Mouse (Mus musculus) embryonic facial prominence, embryonic 15.5 days (tissue): ENCODE measurements at regions not wholly inside any gene's neighbourhood (a gene's known extent, or its start where the extent isn't known, plus 50 kb on each side); places are given as distances from the start of the nearest gene placed in this dataset.

Source experiments
- ATAC-seq: fragments of 200-750 bp; cut with Nextera tagmentation; 2 replicates; pipeline ENCODE4 v1.8.0; 2017; ENCODE audit warnings: low read depth, moderate TSS enrichment; ENCODE audit not compliant: insufficient number of reproducible peaks, low FRiP score, low TSS enrichment
- H3K27ac ChIP-seq: fragments of 300-500 bp; sonication (generic); replicated peaks from 2 replicates; pipeline ENCODE4 v1.5.1; 2015; ENCODE audit warnings: mild to moderate bottlenecking, inconsistent platforms
- H3K27me3 ChIP-seq: fragments of 300-500 bp; sonication (generic); 2 replicates; pipeline ENCODE4 v1.6.1; 2015; ENCODE audit warnings: inconsistent platforms
- H3K36me3 ChIP-seq: fragments of 300-500 bp; sonication (generic); 2 replicates; pipeline ENCODE4 v1.6.1; 2015; ENCODE audit warnings: mild to moderate bottlenecking, inconsistent platforms
- H3K4me1 ChIP-seq: fragments of 300-500 bp; sonication (generic); 2 replicates; pipeline ENCODE4 v1.6.1; 2015; ENCODE audit warnings: inconsistent platforms
- H3K4me2 ChIP-seq: fragments of 300-500 bp; sonication (generic); replicated peaks from 2 replicates; pipeline ENCODE4 v1.6.1; 2015; ENCODE audit warnings: mild to moderate bottlenecking, inconsistent platforms
- H3K4me3 ChIP-seq: fragments of 300-500 bp; sonication (generic); replicated peaks from 2 replicates; pipeline ENCODE4 v1.5.1; 2015; ENCODE audit warnings: mild to moderate bottlenecking, inconsistent platforms
- H3K9ac ChIP-seq: fragments of 300-500 bp; sonication (generic); 2 replicates; pipeline ENCODE4 v1.6.1; 2015; ENCODE audit warnings: inconsistent platforms
- H3K9me3 ChIP-seq: fragments of 300-500 bp; sonication (generic); replicated peaks from 2 replicates; pipeline ENCODE4 v1.6.1; 2016; ENCODE audit warnings: inconsistent platforms
- WGBS: fragments of 180-500 bp; shearing (Covaris S2); methylation state at CpG from one replicate; pipeline ENCODE4 v1.1.7; 2015; 5-methylcytosine and 5-hydroxymethylcytosine counted together

DNA sequence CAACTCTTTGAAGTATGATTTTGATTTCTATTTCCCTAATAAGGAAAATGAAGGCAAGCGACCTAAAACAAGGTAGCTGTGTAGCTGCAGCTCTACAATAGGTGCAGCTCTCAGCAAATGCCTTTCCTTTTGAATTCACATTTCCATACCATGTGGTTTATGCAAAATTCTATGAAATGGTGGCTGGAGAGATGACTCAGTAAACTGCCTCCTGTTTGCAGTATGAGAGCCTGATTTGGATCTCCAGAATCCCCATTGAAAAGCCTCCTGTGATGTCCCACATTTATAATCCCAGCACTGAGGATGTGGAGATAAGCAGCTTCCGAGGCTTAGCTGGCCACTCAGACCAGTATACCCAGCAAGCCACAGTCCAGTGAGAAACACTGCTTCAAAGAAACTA, 59.6 kb downstream of the Npy1r start:
- Histone ChIP-seq H3K27ac (no peak overlapping the region), H3K4me1 (no peaks in the 10 kb centered on the region), H3K4me3 (no peak overlapping the region), H3K27me3 (no peaks in the 10 kb centered on the region), H3K4me2 (no peak overlapping the region), H3K9ac (no peak overlapping the region), H3K36me3 (no peaks in the 10 kb centered on the region), H3K9me3 (no peaks in the 10 kb centered on the region)
- WGBS: 77% methylated on average over 2 of the region's 2 CpGs
- ATAC-seq: no peak

DNA sequence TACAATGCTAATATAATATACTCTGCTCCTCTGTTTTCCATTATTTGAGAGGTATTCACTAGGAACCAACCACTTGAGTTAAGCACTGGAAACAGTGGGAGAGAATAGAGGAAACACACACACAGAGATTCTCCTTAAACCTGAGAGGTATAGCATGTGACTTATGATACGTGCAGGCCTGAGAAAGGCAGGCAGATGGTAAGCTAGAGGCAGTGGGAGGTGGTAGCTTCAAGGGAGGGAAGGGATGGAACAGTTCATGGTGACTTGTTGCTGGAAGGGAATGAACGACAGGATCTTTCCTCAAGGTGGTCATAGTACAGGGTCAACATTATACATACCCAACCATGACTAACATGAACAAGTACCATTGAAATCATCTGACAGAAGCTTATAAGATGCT, 60.8 kb downstream of the Npy1r start:
- no peak overlapping the region for H3K4me2 ChIP-seq
- WGBS: 68% methylated on average over 2 of the region's 2 CpGs
- no peak overlapping the region for H3K27ac ChIP-seq
- ATAC-seq: no peak
- no peaks in the 10 kb centered on the region for H3K27me3 ChIP-seq
- H3K9me3 ChIP-seq: no peaks in the 10 kb centered on the region
- no peak overlapping the region for H3K4me3 ChIP-seq
- H3K9ac ChIP-seq: no peak overlapping the region
- H3K4me1 ChIP-seq: no peaks in the 10 kb centered on the region
- no peaks in the 10 kb centered on the region for H3K36me3 ChIP-seq

DNA sequence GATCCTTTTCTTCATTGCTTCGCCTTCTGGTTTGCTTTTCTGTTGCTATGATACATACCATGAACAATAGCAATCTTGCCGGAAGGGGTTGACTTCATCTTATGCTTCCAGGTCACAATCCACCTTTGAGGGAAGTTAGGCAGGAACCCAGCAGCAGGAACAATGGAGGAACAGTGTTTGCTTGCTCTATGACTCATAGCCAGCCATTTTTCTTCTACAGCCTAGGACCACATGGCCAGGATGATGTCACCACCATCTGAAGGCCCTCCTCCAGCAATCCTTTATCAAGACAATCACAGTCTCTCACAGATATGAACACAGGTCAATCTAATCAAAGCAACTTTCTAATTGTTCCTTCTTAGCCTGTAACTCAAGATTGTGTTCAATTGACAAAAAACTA, 61.5 kb downstream of the Npy1r start:
- Histone ChIP-seq H3K36me3 (no peaks in the 10 kb centered on the region), H3K27me3 (no peaks in the 10 kb centered on the region), H3K27ac (no peak overlapping the region), H3K4me2 (no peak overlapping the region), H3K4me1 (no peaks in the 10 kb centered on the region), H3K9me3 (no peaks in the 10 kb centered on the region), H3K4me3 (no peak overlapping the region), H3K9ac (no peak overlapping the region)
- no peak for ATAC-seq
- WGBS: 82% methylated on average over 2 of the region's 2 CpGs

DNA sequence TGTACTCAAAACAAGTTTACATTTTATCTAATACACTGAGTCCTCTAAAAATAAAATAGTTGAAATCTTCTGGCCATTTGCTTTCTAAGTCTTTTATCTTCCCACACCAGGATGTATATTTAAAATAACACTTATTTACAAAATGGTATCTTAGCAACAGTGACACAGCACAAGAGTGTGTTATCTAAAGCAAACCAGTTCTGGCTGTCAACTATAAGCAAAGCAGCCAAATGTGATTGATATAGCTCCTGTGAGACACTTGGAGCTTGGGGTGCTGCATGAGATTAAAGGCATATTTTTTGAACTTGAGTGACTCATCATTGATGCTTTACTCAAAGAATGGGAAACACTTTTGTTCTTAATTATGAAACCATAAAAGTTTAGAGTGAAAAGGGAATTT, 62.7 kb downstream of the Npy1r start:
- Histone ChIP-seq H3K27ac (no peak overlapping the region), H3K9me3 (no peaks in the 10 kb centered on the region), H3K9ac (no peak overlapping the region), H3K36me3 (no peaks in the 10 kb centered on the region), H3K4me3 (no peak overlapping the region), H3K4me1 (no peaks in the 10 kb centered on the region), H3K27me3 (no peaks in the 10 kb centered on the region), H3K4me2 (no peak overlapping the region)
- no peak for ATAC-seq

DNA sequence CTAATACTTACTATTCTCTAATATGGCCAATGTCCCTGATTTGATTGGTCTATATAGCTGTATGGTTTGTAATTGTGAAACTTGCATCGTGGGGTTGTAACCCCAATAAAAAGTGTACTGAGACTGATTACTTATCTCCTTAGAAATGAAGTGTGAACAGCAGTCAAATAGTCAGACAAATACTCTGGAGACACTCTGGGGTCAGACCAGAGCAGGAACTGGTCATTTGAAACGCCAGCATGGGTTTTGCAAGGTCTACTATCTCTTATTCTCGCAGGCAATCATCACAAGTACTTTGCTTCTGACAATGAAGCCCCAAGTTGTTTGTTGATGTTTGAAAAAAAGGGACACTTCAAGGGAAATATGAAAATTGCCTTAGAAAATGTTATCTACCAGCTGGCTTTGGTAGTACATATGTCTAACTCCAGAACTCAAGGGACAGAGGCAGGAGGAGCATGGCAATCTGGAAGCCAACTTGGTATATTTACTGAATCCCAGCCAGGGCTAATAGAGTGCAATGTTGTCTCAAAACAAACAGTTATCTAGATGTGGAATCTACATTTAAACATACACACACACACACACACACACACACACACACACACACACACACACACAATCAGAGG, 64.1 kb downstream of the Npy1r start:
- WGBS: 67% methylated on average over 3 of the region's 3 CpGs
- H3K27me3 ChIP-seq: no peaks in the 10 kb centered on the region
- no peak overlapping the region for H3K27ac ChIP-seq
- no peaks in the 10 kb centered on the region for H3K9me3 ChIP-seq
- no peak overlapping the region for H3K4me2 ChIP-seq
- no peak for ATAC-seq
- no peak overlapping the region for H3K9ac ChIP-seq
- H3K36me3 ChIP-seq: no peaks in the 10 kb centered on the region
- H3K4me1 ChIP-seq: no peaks in the 10 kb centered on the region
- H3K4me3 ChIP-seq: no peak overlapping the region

DNA sequence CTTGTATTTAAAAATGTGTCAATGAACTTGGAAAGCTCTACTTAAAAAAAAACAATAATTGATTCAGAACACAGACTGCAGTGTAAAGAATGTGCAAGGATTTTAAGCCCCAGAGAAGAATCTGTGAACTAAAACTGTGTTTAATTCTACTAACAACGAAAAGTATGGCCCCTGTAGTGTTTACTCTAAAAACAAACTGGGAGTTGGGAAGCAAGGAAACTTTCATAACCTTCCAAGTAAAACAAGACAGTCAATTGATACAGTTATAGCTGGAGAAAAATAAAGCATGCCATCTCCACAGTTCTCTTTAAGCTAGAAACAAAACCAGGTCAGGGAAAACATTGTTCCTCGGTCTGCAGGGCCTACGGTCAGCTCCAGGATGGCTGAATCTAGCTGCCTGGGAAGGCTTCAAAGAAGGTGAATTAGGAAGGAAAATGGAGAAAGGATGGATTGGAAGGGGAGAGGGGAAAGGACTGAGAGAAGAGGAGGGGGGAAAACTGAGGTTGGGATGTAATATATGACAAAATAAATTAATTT, 68.1 kb downstream of the Npy1r start:
- Histone ChIP-seq H3K4me3 (no peak overlapping the region), H3K4me1 (no peaks in the 10 kb centered on the region), H3K4me2 (no peak overlapping the region), H3K9me3 (no peaks in the 10 kb centered on the region), H3K36me3 (no peaks in the 10 kb centered on the region), H3K9ac (no peak overlapping the region), H3K27ac (no peak overlapping the region), H3K27me3 (no peaks in the 10 kb centered on the region)
- WGBS: 52% methylated on average over 3 of the region's 3 CpGs
- no peak for ATAC-seq

DNA sequence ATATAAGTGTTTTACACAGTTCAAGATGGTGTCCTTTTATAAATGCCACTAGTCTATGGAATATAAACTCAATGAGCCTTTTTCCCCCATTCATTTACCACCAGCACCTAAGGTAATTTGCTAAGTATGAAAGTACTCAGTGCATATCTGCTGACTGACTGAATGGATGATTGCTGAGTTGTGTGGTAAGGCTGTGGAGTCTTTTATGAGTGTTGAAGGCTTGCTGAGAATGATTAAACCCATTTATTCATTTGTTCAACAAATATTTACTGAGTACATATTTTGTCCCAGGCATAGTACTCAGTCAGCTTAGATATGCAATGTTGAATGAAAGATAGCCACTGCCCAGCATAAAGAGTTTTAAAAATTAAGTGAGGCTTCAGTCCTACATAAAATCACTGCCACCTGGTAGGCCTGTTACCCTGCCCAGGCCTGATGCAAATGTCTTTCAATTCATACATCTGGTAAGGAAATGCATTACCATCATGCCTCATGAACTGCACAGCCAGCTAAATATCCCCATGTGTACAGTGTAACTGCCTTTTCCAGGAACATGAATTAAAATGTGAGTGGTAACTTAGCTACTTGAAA, 71.5 kb downstream of the Npy1r start:
- Histone ChIP-seq H3K4me1 (no peaks in the 10 kb centered on the region), H3K9ac (no peak overlapping the region), H3K27me3 (no peaks in the 10 kb centered on the region), H3K36me3 (no peaks in the 10 kb centered on the region), H3K4me2 (no peak overlapping the region), H3K27ac (no peak overlapping the region), H3K9me3 (no peaks in the 10 kb centered on the region), H3K4me3 (no peak overlapping the region)
- ATAC-seq: no peak

DNA sequence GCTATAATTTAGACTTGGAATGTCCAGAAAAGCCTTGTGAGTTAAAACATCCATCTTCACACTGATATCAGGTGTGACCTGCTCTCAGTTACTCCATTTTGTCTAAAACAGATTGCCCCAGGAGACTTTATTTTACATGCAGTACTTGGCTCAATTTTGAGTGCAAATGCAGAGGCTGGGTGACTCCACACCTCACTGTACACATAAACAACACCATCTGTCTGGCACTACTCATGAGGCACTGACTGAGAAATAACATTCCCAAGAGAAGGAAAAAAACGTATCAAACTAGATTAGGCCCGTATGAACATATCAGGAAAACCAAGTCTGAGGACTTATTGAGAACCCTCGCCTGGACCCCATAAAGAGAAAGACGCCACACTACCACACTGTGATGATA, 74.1 kb downstream of the Npy1r start:
- Histone ChIP-seq H3K9ac (no peak overlapping the region), H3K27ac (no peak overlapping the region), H3K27me3 (no peaks in the 10 kb centered on the region), H3K4me3 (no peak overlapping the region), H3K4me1 (no peaks in the 10 kb centered on the region), H3K36me3 (no peaks in the 10 kb centered on the region), H3K9me3 (no peaks in the 10 kb centered on the region), H3K4me2 (no peak overlapping the region)
- WGBS: 68% methylated on average over 4 of the region's 4 CpGs
- ATAC-seq: no peak

DNA sequence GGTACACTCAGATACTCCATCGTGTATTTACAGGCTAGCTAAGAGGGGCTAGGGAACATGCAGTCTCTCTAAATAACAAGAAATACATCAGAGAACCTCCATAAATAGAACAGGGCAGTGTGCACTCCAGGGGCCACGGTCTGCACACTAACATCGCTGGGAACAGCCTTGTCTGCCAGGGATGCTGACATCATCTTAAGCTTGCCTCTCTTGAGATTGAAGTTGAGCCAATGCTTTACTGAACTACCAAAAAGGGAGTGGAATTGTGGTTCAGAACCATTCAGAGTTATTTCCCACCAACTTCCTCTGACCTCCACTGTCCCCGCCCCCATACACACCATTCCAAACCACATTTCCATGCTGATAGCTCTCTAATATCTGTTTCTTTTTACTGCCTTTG, 75.7 kb downstream of the Npy1r start:
- ATAC-seq: 0 out of 2 replicates have a peak, but pooled peaks have one; percentile 27
- WGBS: 63% methylated on average over 4 of the region's 4 CpGs

DNA sequence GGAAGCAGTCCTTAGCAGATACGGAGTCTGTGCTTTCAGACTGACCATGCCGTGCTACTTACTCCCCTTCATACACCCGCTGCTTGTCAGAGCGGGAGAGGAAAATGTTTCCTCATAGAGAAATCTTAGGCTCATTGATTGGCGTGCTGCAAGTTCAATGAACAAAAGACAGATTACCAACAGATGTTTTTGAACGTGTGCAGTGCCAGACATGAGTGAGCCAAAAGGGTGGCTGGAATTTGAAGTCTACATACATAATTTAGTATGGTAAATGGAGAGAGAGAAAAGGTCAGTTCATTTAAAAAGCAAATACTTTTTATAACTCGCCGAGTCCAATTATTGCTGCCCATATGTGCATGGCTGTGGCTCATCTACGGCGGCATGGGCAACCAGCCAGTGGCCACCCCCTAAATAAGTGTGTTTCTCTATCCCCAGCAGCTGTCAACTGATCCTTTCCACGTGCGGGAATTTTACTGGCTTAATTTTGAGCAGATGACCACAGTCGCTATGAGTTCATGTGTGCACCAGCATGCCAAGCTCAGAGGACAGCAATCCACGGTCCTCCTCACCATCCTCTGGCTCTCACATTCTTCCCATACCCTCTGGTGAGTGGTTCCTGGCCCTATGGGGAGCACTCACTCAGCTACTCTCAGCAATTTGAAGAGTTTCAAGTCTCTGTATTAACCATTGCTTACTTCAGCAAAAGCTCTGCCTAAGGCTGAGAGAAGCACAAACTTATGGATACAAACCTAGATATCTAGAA, 80.3 kb downstream of the Npy1r start:
- Histone ChIP-seq H3K9me3 (no peaks in the 10 kb centered on the region), H3K27me3 (no peaks in the 10 kb centered on the region), H3K36me3 (no peaks in the 10 kb centered on the region), H3K9ac (no peak overlapping the region), H3K27ac (no peak overlapping the region), H3K4me2 (peak overlapping the region; percentile 15; the same call in 1 of the 2 replicates), H3K4me3 (no peak overlapping the region), H3K4me1 (peaks cover 10% of the 10 kb centered on the region; the same call in 1 of the 2 replicates)
- 24% methylated on average over 14 of the region's 14 CpGs for WGBS
- ATAC-seq: peak; percentile 83

More for the DNA sequence above, 75.7 kb downstream of the Npy1r start:
- Histone ChIP-seq H3K27ac (no peak overlapping the region), H3K4me3 (no peak overlapping the region), H3K36me3 (no peaks in the 10 kb centered on the region), H3K4me1 (peaks cover 8% of the 10 kb centered on the region; the same call in 1 of the 2 replicates), H3K9me3 (no peaks in the 10 kb centered on the region), H3K4me2 (no peak overlapping the region), H3K9ac (no peak overlapping the region), H3K27me3 (no peaks in the 10 kb centered on the region)

DNA sequence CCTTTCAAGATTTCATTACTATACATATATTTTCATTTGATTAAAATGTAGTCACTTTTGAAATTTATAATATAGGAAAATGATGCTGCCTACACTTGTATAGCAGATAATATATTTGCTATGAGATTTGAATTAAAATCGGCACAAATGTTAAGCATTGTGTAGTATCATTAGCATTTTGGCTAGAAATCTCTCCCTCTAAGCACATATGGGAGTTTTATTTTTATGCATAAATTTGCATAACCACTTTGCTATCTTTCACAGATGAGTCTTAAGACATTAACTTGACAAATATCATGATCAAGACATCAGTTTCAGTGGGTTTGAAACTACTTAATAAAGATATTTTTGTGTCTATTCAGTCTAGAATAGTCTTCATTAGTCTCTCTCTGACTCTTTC, 80.4 kb upstream of the Naf1 start:
- WGBS: 85% methylated on average over 1 of the region's 1 CpGs
- H3K9ac ChIP-seq: no peak overlapping the region
- H3K27ac ChIP-seq: no peak overlapping the region
- no peak overlapping the region for H3K4me2 ChIP-seq
- no peaks in the 10 kb centered on the region for H3K9me3 ChIP-seq
- peaks cover 10% of the 10 kb centered on the region; the same call in 1 of the 2 replicates for H3K4me1 ChIP-seq
- H3K4me3 ChIP-seq: no peak overlapping the region
- ATAC-seq: no peak
- H3K27me3 ChIP-seq: no peaks in the 10 kb centered on the region
- H3K36me3 ChIP-seq: no peaks in the 10 kb centered on the region
